Mouse (Mus musculus) left cerebral cortex, postnatal 10 days (tissue): ENCODE results near the gene Rasgef1c. TPM values are rescaled to one million over a fixed set of nuclear protein-coding genes. Genes with fewer than 3 reads are reported as not detected.

Source experiments
- DNase-seq, 2 experiments: peaks; one replicate each; pipeline ENCODE4 v3.0.0; 2021 to 2022; ENCODE audit warnings: low spot score in 2 of 2, mixed read lengths in 1 of 2; ENCODE audit errors: extremely low spot score in 1 of 2
- intact Hi-C: fragments of 180-260 bp; cut with DNase I; formaldehyde crosslinking; loops from one replicate; pipeline ENCODE4 v1.15.1; 2025
- total RNA-seq, 2 experiments: library from RNA; stranded (reverse); gene quantifications; 2 replicates each; pipeline ENCODE4 v1.2.3; 2021

Rasgef1c gene
- total RNA-seq, 2 experiments from 2014 or later: 17.5 to 20.2 TPM

GRCm38 (mm10) chr11:49918521-49919180, 17.0 kb downstream of the Rasgef1c start:
- no peak for DNase-seq
- intact Hi-C loops: no loop called here

- DNase-seq: no peak
- intact Hi-C loops: no loop called here
These were observed 17.7 kb downstream of the Rasgef1c start for GRCm38 (mm10) chr11:49919304-49919703.

- DNase-seq: no peak
- intact Hi-C loops: no loop called here
These were observed 21.9 kb downstream of the Rasgef1c start for GRCm38 (mm10) chr11:49923539-49923938.

- intact Hi-C loops: no loop called here
These were observed 24.5 kb downstream of the Rasgef1c start for GRCm38 (mm10) chr11:49926183-49926582.

GRCm38 (mm10) chr11:49927169-49927568, 25.5 kb downstream of the Rasgef1c start:
- no peak for DNase-seq
- intact Hi-C loops: no loop called here

More at GRCm38 (mm10) chr11:49926183-49926582, 24.5 kb downstream of the Rasgef1c start:
- DNase-seq: no peak

- intact Hi-C loops: no loop called here
- DNase-seq: no peak
These were observed 26.0 kb downstream of the Rasgef1c start for GRCm38 (mm10) chr11:49927670-49928069.

GRCm38 (mm10) chr11:49931037-49931625, 29.5 kb downstream of the Rasgef1c start:
- intact Hi-C loops: no loop called here
- peak in 1 of 2 experiments; percentile 48 for DNase-seq

- intact Hi-C loops: no loop called here
- no peak for DNase-seq
These were observed 30.2 kb downstream of the Rasgef1c start for GRCm38 (mm10) chr11:49931853-49932252.

GRCm38 (mm10) chr11:49933811-49934210, 32.2 kb downstream of the Rasgef1c start:
- DNase-seq: no peak
- intact Hi-C loops: no loop called here

GRCm38 (mm10) chr11:49934322-49934721, 32.7 kb downstream of the Rasgef1c start:
- no peak for DNase-seq
- intact Hi-C loops: no loop called here

GRCm38 (mm10) chr11:49936458-49936857, 34.8 kb downstream of the Rasgef1c start:
- no peak for DNase-seq
- intact Hi-C loops: no loop called here

GRCm38 (mm10) chr11:49937779-49938178, 36.1 kb downstream of the Rasgef1c start:
- intact Hi-C loops: no loop called here
- DNase-seq: no peak

GRCm38 (mm10) chr11:49938258-49939164, 36.9 kb downstream of the Rasgef1c start:
- intact Hi-C loops: no loop called here
- peak; percentile 64 to 85 for DNase-seq

GRCm38 (mm10) chr11:49942841-49943240, 41.2 kb downstream of the Rasgef1c start:
- no peak for DNase-seq
- intact Hi-C loops: no loop called here

GRCm38 (mm10) chr11:49943901-49944300, 42.3 kb downstream of the Rasgef1c start:
- intact Hi-C loops: no loop called here
- no peak for DNase-seq

- DNase-seq: no peak
- intact Hi-C loops: no loop called here
These were observed 44.1 kb downstream of the Rasgef1c start for GRCm38 (mm10) chr11:49945726-49946125.

GRCm38 (mm10) chr11:49949839-49950238, 48.2 kb downstream of the Rasgef1c start:
- intact Hi-C loops: loop anchor here (10.0 kb wide), 2 partner anchors 225 to 295 kb away; no protein-coding TSS in a partner anchor
- peak in 1 of 2 experiments; percentile 42 for DNase-seq

GRCm38 (mm10) chr11:49953616-49954015, 52.0 kb downstream of the Rasgef1c start:
- intact Hi-C loops: loop anchor here (10.0 kb wide), 2 partner anchors 229 to 299 kb away; no protein-coding TSS in a partner anchor
- no peak for DNase-seq

GRCm38 (mm10) chr11:49955577-49956261, 54.1 kb downstream of the Rasgef1c start:
- DNase-seq: peak; percentile 74 to 82
- intact Hi-C loops: loop anchor here (5.0 to 10.0 kb wide), 3 partner anchors 53 to 301 kb away; partner anchors contain the start of gene Rasgef1c
